Mouse (Mus musculus): ENCODE results near the gene Golm1.
A peak's percentile ranks its signal among the peaks of the same experiment; 100 is the strongest.
"Not testable (repeated sequence)": the region's sequence is repeated elsewhere in the genome, so short reads cannot be mapped to it uniquely, and the experiment has no call there.

The Golm1 gene

GRCm38 (mm10) chr13:59675151-59676011 is at the start of gene Golm1:
Gene Golm1 (minus strand): TSS chr13:59675811.
- DNase-seq (ENCODE audit: low spot score) = peak; percentile 76

DNA sequence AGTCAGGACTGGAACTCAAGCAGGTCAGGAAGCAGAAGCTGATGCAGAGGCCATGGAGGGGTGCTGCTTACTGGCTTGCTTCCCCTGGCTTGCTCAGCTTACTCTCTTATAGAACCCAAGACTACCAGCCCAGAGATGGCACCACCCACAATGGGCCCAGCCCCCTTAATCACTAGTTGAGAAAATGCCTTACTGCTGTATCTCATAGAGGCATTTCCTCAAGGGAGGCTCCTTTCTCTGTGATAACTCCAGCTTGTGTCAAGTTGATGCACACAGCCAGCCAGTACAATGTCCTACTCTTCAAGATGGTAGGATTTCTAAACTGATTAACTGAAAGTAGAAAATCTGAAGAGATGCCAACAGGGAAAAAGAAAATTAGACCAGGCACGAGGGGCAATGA is 46.5 kb upstream of the Golm1 start:
- not testable (repeated sequence) for DNase-seq (ENCODE audit: low spot score)

- DNase-seq (ENCODE audit: low spot score) = no peak
Observed at GRCm38 (mm10) chr13:59719475-59719874, 43.9 kb upstream of the Golm1 start.

DNA sequence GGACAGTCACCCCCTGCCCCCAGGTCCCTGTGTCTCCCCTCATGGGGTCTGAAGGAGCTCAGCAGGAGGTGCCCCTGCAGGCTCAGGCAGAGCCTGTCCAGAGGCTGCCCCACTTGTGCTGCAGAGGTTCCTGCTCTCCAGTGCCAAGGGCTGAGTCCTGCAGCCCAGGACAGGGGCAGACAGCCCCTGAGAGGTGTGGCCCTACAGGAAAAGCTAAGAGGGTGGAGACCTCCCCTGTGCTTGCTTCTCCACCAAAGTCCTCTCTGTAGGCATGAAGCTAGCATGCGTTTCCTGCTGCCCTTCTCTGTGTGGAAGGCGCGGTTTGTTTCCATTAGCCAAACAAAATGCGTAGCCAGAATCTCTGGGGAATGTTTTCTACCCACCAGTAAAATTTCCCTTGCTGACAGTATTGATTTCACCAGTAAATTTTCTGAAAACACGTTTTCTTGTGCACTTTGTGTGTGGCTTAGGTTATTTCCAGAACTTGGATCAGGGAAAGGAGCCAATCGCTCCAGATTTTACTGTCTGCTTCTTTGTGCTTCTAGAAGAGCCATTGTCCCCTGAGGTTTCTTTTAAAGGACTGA is 43.3 kb upstream of the Golm1 start:
- not testable (repeated sequence) for DNase-seq (ENCODE audit: low spot score)

DNA sequence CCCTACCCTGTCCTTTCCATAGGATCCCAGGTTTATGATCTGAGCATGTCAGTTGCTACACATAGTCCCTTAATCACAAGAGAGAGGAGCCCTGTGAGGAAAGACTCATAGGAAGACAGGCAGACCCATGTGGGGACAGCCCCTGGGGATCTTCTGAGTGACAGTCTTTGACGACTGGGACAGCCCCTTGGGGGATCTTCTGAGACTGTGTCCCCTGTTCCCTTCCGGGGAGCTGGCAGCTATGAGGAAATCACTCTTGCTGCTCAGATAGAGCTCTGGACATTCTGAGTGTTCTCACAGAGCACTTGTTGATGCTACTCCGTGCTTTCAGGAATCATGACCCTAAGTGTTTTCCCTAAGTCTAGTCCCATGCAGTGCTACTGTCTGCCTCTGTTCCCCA is 38.1 kb upstream of the Golm1 start:
- DNase-seq (ENCODE audit: low spot score) = no peak

GRCm38 (mm10) chr13:59711984-59712383 is 36.4 kb upstream of the Golm1 start, which contains the start of gene Spata31d1b:
Gene Spata31d1b (plus strand): TSS chr13:59712284.
- not testable (repeated sequence) for DNase-seq (ENCODE audit: low spot score)

DNA sequence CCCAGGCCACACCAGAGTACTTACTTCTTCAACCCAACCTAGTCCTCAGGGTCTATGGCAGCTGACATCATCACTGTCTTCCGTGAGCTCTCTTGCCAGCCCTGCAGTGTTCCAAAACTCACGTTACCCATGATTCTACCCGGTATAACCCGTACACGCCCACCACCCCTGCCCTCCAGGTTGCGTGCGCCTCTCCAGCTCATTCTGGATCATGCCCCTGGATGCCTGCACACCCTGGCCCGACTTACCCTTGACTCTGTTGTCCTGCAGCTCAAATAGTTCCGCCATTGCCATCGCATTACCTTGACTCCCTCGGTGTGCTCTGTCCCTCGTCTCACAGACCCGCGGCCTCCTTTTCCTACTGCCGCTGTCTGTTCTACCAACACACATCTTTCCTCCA is 34.6 kb upstream of the Golm1 start, which contains the start of gene Spata31d1a:
TSS of gene Spata31d1a (minus strand) at position 101 of the 400 bp plus-strand sequence.
- DNase-seq (ENCODE audit: low spot score) = no peak

DNA sequence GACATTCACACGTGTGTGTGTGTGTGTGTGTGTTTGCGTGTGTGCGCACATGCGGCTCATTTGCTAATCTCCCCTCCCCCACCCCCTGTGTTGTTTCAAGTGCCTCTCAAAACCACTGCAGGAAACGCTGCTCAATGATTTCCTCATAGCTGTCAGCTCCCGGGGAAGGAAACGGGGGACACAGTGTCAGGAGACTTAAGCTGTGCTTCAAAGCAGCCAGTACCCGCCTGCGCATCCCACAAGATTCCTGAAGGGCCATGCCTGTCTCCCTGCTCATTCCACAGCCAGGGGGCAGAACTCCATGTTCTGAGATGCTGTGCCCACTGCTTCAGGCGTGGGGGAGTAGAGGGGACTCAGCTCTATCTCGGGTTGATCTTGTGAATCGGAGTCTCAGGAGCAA is 29.0 kb upstream of the Golm1 start:
- no peak for DNase-seq (ENCODE audit: low spot score)

- DNase-seq (ENCODE audit: low spot score) = no peak
Observed at GRCm38 (mm10) chr13:59703514-59703913, 27.9 kb upstream of the Golm1 start.

GRCm38 (mm10) chr13:59700137-59700536 is 24.5 kb upstream of the Golm1 start:
- DNase-seq (ENCODE audit: low spot score) = not testable (repeated sequence)

GRCm38 (mm10) chr13:59699131-59699530 is 23.5 kb upstream of the Golm1 start:
- no peak for DNase-seq (ENCODE audit: low spot score)

- no peak for DNase-seq (ENCODE audit: low spot score)
Observed at GRCm38 (mm10) chr13:59695781-59696180, 20.2 kb upstream of the Golm1 start.

GRCm38 (mm10) chr13:59694008-59694407 is 18.4 kb upstream of the Golm1 start, which contains the start of gene 4921517D22Rik:
Gene 4921517D22Rik (minus strand): TSS chr13:59694108.
- no peak for DNase-seq (ENCODE audit: low spot score)

GRCm38 (mm10) chr13:59691478-59691877 is 15.9 kb upstream of the Golm1 start:
- no peak for DNase-seq (ENCODE audit: low spot score)

DNA sequence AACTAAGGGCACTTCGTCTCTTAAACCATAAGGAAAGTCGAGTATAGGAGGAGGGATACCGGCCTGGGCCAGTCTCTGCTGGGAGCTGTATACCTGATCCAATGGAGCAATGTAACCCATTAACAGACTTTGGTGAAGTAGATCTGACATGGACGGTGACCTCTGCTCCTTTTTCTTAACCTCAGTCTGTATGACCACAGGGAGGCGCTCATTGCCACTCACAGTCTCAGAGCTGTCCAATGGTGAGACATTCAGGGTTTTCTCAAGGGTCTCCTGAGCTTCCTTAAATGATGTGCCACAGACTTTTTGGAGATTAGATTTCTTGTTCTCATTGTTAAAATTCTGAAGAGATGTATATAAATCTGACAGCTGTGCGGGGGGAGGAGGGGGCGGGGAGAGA is 15.0 kb upstream of the Golm1 start:
- no peak for DNase-seq (ENCODE audit: low spot score)

DNA sequence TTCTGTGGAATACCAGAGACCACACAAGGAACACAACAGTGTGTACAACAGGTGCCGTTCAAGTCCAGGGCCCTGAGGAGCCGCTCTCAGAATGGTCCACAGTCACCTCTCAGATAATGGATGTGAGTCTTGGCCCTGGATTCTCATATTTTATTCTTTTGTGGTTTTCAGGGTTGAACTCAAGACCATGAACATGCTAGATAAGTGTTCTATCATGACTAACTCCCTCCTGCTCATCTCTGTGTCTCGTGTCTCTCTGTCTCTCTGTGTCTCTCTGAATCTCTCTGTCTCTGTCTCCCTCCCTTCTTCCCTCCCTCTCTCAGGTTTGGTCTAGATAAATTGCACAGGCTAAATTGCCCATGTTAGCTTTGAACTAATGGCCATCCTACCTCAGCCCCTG is 14.2 kb upstream of the Golm1 start:
- no peak for DNase-seq (ENCODE audit: low spot score)

- no peak for DNase-seq (ENCODE audit: low spot score)
Observed at GRCm38 (mm10) chr13:59689313-59689712, 13.7 kb upstream of the Golm1 start.

DNA sequence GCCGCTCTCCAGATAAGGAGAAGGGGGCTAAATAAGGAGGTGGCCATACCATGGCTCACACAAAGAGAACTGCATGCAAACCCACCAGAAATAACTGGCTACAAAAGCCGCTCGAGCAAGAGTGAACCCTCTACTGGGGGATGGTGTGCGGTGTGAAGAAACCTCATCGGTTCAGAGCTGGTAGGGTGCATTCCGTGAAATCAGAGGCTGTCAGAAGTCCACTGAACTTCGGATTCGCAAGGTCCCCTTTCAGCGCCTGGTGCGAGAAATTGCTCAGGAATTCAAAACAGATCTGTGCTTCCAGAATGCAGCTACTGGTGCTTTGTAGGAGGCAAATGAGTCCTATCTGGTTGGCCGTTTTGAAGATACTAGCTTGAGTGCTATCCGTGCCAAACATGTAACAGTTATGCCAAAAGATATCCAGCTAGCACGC is 12.7 kb upstream of the Golm1 start:
- no peak for DNase-seq (ENCODE audit: low spot score)

DNA sequence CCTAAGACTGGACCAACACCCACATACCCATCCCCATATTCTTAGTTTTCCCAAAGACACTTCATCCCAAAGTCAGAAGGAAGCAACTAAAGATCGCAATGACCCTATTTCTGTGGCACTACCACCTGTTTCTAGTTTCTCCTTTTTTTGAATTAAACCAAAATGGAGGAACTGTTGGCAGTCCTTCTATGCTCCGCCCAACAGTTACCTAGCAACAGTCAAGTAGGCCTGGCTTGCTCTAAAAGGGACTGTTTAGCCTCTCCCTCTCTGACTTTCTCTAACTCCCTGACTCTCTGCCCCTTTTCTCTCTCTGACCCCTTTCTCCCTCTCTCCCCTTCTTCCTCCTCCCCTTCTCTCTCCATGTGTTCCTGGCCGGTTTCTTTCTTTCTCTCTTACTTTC is 9.6 kb upstream of the Golm1 start:
- DNase-seq (ENCODE audit: low spot score) = no peak

- no peak for DNase-seq (ENCODE audit: low spot score)
Observed at GRCm38 (mm10) chr13:59682629-59683028, 7.0 kb upstream of the Golm1 start.

DNA sequence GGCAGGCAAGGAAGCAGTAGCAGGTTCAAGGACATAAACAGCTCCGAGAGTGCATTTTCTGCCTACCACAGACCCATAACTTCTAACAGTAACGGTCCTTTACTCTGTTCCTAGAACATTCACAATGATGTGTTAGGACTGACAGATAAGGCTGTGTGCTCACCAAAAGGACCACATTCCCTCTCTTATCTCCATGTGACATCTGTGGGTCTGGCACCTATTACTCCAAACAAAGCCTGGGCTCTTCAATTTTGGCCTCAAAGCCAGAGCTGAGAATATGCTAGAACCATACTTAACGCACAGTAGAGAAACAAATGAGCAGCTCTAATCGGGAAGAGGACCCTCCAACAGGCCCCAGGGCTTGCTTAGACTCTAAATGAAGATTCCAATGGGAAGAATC is 4.3 kb upstream of the Golm1 start:
- DNase-seq (ENCODE audit: low spot score) = no peak

GRCm38 (mm10) chr13:59679306-59679705 is 3.7 kb upstream of the Golm1 start:
- no peak for DNase-seq (ENCODE audit: low spot score)

All from testis, postnatal 10 days (tissue).